Mouse (Mus musculus) testis, postnatal 14 days (tissue): ENCODE data around the gene Evc.

Experiments used
- DNase-seq: peaks from one replicate; pipeline ENCODE4 v3.0.0; 2021; ENCODE audit warnings: low spot score

Gene Evc

GRCm38 (mm10) chr5:37310026-37310425 is 26.7 kb downstream of the Evc start:
- no peak for DNase-seq

- DNase-seq = no peak
These were observed 38.3 kb downstream of the Evc start for GRCm38 (mm10) chr5:37298370-37298769.

GRCm38 (mm10) chr5:37296717-37297116 is 40.0 kb downstream of the Evc start:
- DNase-seq = no peak

- no peak for DNase-seq
These were observed 45.7 kb downstream of the Evc start for GRCm38 (mm10) chr5:37290983-37291382.

GRCm38 (mm10) chr5:37289236-37289635 is 47.5 kb downstream of the Evc start:
- DNase-seq = no peak

- DNase-seq = no peak
These were observed 48.3 kb downstream of the Evc start for GRCm38 (mm10) chr5:37288374-37288773.

GRCm38 (mm10) chr5:37281021-37281420 is 55.7 kb downstream of the Evc start:
- DNase-seq = no peak

- no peak for DNase-seq
These were observed 72.9 kb downstream of the Evc start for GRCm38 (mm10) chr5:37263816-37264215.

GRCm38 (mm10) chr5:37261734-37262133 is 75.0 kb downstream of the Evc start:
- no peak for DNase-seq

GRCm38 (mm10) chr5:37257243-37257642 is 79.5 kb downstream of the Evc start:
- no peak for DNase-seq

GRCm38 (mm10) chr5:37256823-37257222 is 79.9 kb downstream of the Evc start:
- DNase-seq = no peak

GRCm38 (mm10) chr5:37254523-37254922 is 82.2 kb downstream of the Evc start:
- no peak for DNase-seq

- DNase-seq = no peak
These were observed 84.4 kb downstream of the Evc start for GRCm38 (mm10) chr5:37252101-37252804.

GRCm38 (mm10) chr5:37251596-37251995 is 85.1 kb downstream of the Evc start:
- no peak for DNase-seq

GRCm38 (mm10) chr5:37248870-37249269 is 87.8 kb downstream of the Evc start:
- DNase-seq = no peak

- DNase-seq = no peak
These were observed 89.2 kb downstream of the Evc start for GRCm38 (mm10) chr5:37247456-37247855.

GRCm38 (mm10) chr5:37246138-37246910 is 90.4 kb downstream of the Evc start:
- no peak for DNase-seq

GRCm38 (mm10) chr5:37245651-37246050 is 91.0 kb downstream of the Evc start:
- no peak for DNase-seq

- no peak for DNase-seq
These were observed 91.9 kb downstream of the Evc start for GRCm38 (mm10) chr5:37244666-37245242.

GRCm38 (mm10) chr5:37244161-37244560 is 92.5 kb downstream of the Evc start:
- no peak for DNase-seq

GRCm38 (mm10) chr5:37243169-37243886 is 93.4 kb downstream of the Evc start:
- peak; percentile 66 for DNase-seq

GRCm38 (mm10) chr5:37242360-37243168 is 94.1 kb downstream of the Evc start:
- no peak for DNase-seq
